Mouse (Mus musculus) midbrain, embryonic 10.5 days (tissue): ENCODE results near the gene Kcng1. TPM values are rescaled to one million over a fixed set of nuclear protein-coding genes. Genes with fewer than 3 reads are reported as not detected.
A peak's percentile ranks its signal among the peaks of the same experiment; 100 is the strongest.

ENCODE experiments used
- DNase-seq: peaks from one replicate; pipeline ENCODE4 v3.0.0-alpha.2; 2017; ENCODE audit warnings: low spot score
- H3K27ac ChIP-seq: fragments of 300-500 bp; sonication (generic); replicated peaks from 2 replicates; pipeline ENCODE4 v1.5.1; 2016; ENCODE audit warnings: mild to moderate bottlenecking
- H3K27me3 ChIP-seq: fragments of 300-500 bp; sonication (generic); 2 replicates; pipeline ENCODE4 v1.6.1; 2016; ENCODE audit warnings: low read depth, mild to moderate bottlenecking; ENCODE audit not compliant: poor library complexity, severe bottlenecking
- H3K36me3 ChIP-seq: fragments of 300-500 bp; sonication (generic); 2 replicates; pipeline ENCODE4 v1.6.1; 2016; ENCODE audit warnings: mild to moderate bottlenecking, moderate library complexity
- H3K4me1 ChIP-seq: fragments of 300-500 bp; sonication (generic); 2 replicates; pipeline ENCODE4 v1.6.1; 2016
- H3K4me3 ChIP-seq: fragments of 300-500 bp; sonication (generic); 2 replicates; pipeline ENCODE4 v1.5.1; 2016; ENCODE audit warnings: mild to moderate bottlenecking, moderate library complexity
- H3K9me3 ChIP-seq: fragments of 300-500 bp; sonication (generic); replicated peaks from 2 replicates; pipeline ENCODE4 v1.6.1; 2016; ENCODE audit warnings: mild to moderate bottlenecking
- WGBS: fragments of 180-500 bp; shearing (Covaris S2); methylation state at CpG from one replicate; pipeline ENCODE4 v1.1.7; 2016; 5-methylcytosine and 5-hydroxymethylcytosine counted together
- polyA plus RNA-seq: library from polyadenylated mRNA; unstranded; fragments of >200 nt; fragmentation: Nextera tagmentation; extraction: Ambion mirVana; gene quantifications from 2 replicates; pipeline ENCODE4 v1.2.1, GENCODE M21; 2016

Gene Kcng1
- polyA plus RNA-seq, 1 experiment from 2014 or later, result 4.4 TPM

DNA sequence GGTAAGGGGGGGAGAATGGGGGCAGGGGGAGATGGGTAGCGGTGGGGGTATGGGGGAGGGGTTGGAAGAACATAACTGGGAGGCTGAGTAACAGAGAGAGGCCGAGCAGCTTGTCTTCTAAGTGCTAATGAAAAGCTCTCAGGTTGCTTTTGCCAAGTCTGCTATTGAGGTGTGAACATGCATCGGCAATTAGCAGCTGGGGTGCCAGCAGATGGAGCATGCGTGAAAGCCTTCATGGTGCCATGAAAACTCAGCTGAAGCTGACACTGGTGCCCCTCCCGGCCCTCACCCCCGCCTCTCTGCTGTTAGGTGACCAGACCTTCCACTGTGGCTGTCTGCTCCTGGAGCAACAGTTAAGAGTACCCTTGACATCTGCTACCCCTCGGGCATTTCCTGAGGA lies 27.7 kb downstream of the Kcng1 start:
- Histone ChIP-seq H3K4me3 (no peak overlapping the region), H3K36me3 (no peaks in the 10 kb centered on the region), H3K4me1 (peaks cover 8% of the 10 kb centered on the region), H3K9me3 (no peaks in the 10 kb centered on the region), H3K27me3 (peaks cover 8% of the 10 kb centered on the region), H3K27ac (no peak overlapping the region)
- DNase-seq, result no peak
- WGBS, result 65% methylated on average over 7 of the region's 7 CpGs

DNA sequence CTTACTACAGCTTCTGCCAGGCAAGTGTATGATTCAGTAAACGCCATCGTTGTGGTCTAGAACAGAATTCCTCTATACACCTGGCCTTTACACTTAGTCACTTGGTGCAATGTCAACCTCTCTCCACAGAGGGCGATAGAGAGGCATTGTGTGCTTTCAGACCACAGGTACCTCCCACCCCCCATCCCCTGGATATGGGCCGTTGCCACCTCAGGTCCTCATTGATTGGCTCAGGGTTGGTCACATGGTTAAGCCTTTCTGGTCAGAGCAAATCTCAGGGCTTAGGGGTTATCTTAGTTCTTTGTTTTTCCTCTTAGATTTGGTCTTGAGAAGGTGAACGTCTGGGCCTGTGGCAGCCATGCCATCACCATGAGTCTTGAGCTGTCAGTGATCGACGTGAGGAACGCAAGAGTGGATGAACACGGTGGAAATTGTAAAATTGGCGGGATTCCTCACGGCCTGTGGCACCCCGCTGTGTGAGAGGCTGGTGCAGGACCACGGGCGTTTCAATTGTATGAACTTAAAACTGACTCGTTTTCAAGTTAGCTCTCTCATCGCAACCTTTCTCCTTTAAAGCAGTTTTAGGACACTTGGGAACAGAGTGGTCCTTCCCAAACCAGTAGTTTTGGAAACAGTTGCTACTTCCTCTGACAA lies 28.8 kb downstream of the Kcng1 start:
- H3K27me3 ChIP-seq, result peaks cover 8% of the 10 kb centered on the region
- H3K27ac ChIP-seq, result peak overlapping the region; percentile 52; the same call in 1 of the 2 replicates
- peak overlapping the region; percentile 40 for H3K4me3 ChIP-seq
- 11% methylated on average over 16 of the region's 16 CpGs for WGBS
- H3K9me3 ChIP-seq, result no peaks in the 10 kb centered on the region
- no peaks in the 10 kb centered on the region for H3K36me3 ChIP-seq
- peaks cover 8% of the 10 kb centered on the region for H3K4me1 ChIP-seq
- peak; percentile 60 for DNase-seq

GRCm38 (mm10) chr2:168250270-168250669 lies 31.3 kb downstream of the Kcng1 start:
- Histone ChIP-seq H3K4me1 (peaks cover 8% of the 10 kb centered on the region), H3K27me3 (peaks cover 8% of the 10 kb centered on the region), H3K27ac (no peak overlapping the region), H3K9me3 (no peaks in the 10 kb centered on the region), H3K4me3 (no peak overlapping the region), H3K36me3 (no peaks in the 10 kb centered on the region)
- WGBS, result 16% methylated on average over 8 of the region's 8 CpGs
- DNase-seq, result peak; percentile 78

- 26% methylated on average over 2 of the region's 2 CpGs for WGBS
- DNase-seq, result peak; percentile 33
- no peaks in the 10 kb centered on the region for H3K36me3 ChIP-seq
These were observed 32.7 kb downstream of the Kcng1 start for GRCm38 (mm10) chr2:168248856-168249245.

DNA sequence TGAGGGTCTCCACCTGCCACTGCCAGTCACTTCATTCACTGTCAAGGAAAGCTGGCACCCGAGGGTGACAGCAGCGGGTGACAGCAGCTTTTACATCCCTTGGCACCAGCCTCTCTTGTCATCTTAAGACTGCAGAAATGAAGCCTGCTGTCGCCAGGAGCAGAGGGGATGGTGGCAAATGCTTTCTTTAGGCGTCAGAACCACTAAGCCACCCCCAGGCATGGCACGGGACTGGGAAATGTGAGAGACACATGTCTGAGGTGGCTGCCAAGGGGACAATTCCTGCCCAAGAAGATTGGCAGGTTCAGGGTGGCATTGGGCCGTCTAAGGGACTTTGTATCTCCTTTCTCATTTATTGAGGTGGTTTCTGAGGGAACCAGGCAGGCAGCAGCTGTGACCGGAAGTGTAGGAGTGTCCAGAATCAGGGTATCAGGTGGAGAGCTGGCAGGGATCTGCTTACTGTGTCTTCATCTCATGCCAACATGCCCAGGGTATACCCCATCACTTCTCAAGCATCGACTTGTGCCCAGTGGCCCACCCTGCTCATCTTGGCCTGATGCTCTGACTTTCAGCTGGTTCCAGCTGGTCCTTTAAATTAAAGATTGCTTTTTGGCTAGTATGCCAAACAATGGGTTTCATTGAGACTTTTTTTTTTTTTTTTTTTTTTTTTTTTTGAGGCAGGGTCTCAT lies 33.2 kb downstream of the Kcng1 start:
- H3K36me3 ChIP-seq, result no peaks in the 10 kb centered on the region
- no peak for DNase-seq
- WGBS, result 79% methylated on average over 8 of the region's 8 CpGs
- H3K4me1 ChIP-seq, result peaks cover 8% of the 10 kb centered on the region
- H3K27ac ChIP-seq, result no peak overlapping the region
- H3K27me3 ChIP-seq, result peaks cover 15% of the 10 kb centered on the region
- no peaks in the 10 kb centered on the region for H3K9me3 ChIP-seq
- no peak overlapping the region for H3K4me3 ChIP-seq

More at GRCm38 (mm10) chr2:168248856-168249245, 32.7 kb downstream of the Kcng1 start:
- Histone ChIP-seq H3K27ac (no peak overlapping the region), H3K9me3 (no peaks in the 10 kb centered on the region), H3K4me3 (no peak overlapping the region), H3K27me3 (peaks cover 15% of the 10 kb centered on the region), H3K4me1 (peaks cover 8% of the 10 kb centered on the region)

GRCm38 (mm10) chr2:168245571-168245970 lies 36.0 kb downstream of the Kcng1 start:
- Histone ChIP-seq H3K27ac (no peak overlapping the region), H3K4me1 (no peaks in the 10 kb centered on the region), H3K4me3 (no peak overlapping the region), H3K9me3 (no peaks in the 10 kb centered on the region), H3K36me3 (no peaks in the 10 kb centered on the region), H3K27me3 (peaks cover 7% of the 10 kb centered on the region; the same call in 1 of the 2 replicates)
- DNase-seq, result no peak
- 39% methylated on average over 8 of the region's 8 CpGs for WGBS

GRCm38 (mm10) chr2:168243278-168243677 lies 38.3 kb downstream of the Kcng1 start:
- Histone ChIP-seq H3K27me3 (peaks cover 7% of the 10 kb centered on the region; the same call in 1 of the 2 replicates), H3K9me3 (0 out of 2 replicates have a peak, but pooled peaks cover 2% of the 10 kb centered on the region), H3K4me1 (no peaks in the 10 kb centered on the region), H3K4me3 (no peak overlapping the region), H3K27ac (no peak overlapping the region), H3K36me3 (no peaks in the 10 kb centered on the region)
- no peak for DNase-seq
- 78% methylated on average over 4 of the region's 4 CpGs for WGBS

GRCm38 (mm10) chr2:168242841-168243240 lies 38.7 kb downstream of the Kcng1 start:
- H3K9me3 ChIP-seq, result 0 out of 2 replicates have a peak, but pooled peaks cover 2% of the 10 kb centered on the region
- no peak for DNase-seq
- H3K27me3 ChIP-seq, result peaks cover 7% of the 10 kb centered on the region; the same call in 1 of the 2 replicates

GRCm38 (mm10) chr2:168238335-168238734 lies 43.2 kb downstream of the Kcng1 start:
- no peak for DNase-seq
- Histone ChIP-seq H3K9me3 (0 out of 2 replicates have a peak, but pooled peaks cover 2% of the 10 kb centered on the region), H3K27ac (no peak overlapping the region), H3K4me1 (no peaks in the 10 kb centered on the region), H3K36me3 (peaks cover 14% of the 10 kb centered on the region), H3K27me3 (no peaks in the 10 kb centered on the region), H3K4me3 (no peak overlapping the region)
- WGBS, result 87% methylated on average over 4 of the region's 4 CpGs

More at GRCm38 (mm10) chr2:168242841-168243240, 38.7 kb downstream of the Kcng1 start:
- Histone ChIP-seq H3K4me1 (no peaks in the 10 kb centered on the region), H3K4me3 (no peak overlapping the region), H3K27ac (no peak overlapping the region), H3K36me3 (no peaks in the 10 kb centered on the region)

GRCm38 (mm10) chr2:168233286-168233685 lies 48.2 kb downstream of the Kcng1 start:
- no peaks in the 10 kb centered on the region for H3K27me3 ChIP-seq
- H3K36me3 ChIP-seq, result peaks cover 33% of the 10 kb centered on the region
- H3K4me1 ChIP-seq, result peaks cover 29% of the 10 kb centered on the region
- WGBS, result 93% methylated on average over 5 of the region's 5 CpGs
- no peak overlapping the region for H3K27ac ChIP-seq
- DNase-seq, result no peak
- H3K4me3 ChIP-seq, result no peak overlapping the region
- H3K9me3 ChIP-seq, result no peaks in the 10 kb centered on the region

DNA sequence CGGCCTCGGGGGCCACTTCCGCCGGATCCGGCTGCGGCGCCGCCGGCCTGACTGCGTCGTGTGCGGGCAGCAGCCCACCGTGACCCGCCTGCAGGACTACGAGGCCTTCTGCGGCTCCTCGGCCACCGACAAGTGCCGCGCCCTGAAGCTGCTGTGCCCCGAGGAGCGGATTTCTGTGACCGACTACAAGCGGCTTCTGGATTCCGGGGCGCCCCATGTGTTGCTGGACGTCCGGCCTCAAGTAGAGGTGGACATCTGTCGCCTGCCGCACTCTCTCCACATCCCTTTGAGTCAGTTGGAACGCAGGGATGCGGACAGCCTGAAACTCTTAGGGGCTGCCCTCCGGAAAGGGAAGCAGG lies 50.1 kb downstream of the Kcng1 start:
- H3K27me3 ChIP-seq, result no peaks in the 10 kb centered on the region
- H3K4me3 ChIP-seq, result peak overlapping the region; percentile 90
- no peak for DNase-seq
- 68% methylated on average over 33 of the region's 33 CpGs for WGBS
- no peak overlapping the region; the same call in 1 of the 2 replicates for H3K27ac ChIP-seq
- peaks cover 33% of the 10 kb centered on the region for H3K4me1 ChIP-seq
- H3K9me3 ChIP-seq, result no peaks in the 10 kb centered on the region
- H3K36me3 ChIP-seq, result peaks cover 38% of the 10 kb centered on the region

DNA sequence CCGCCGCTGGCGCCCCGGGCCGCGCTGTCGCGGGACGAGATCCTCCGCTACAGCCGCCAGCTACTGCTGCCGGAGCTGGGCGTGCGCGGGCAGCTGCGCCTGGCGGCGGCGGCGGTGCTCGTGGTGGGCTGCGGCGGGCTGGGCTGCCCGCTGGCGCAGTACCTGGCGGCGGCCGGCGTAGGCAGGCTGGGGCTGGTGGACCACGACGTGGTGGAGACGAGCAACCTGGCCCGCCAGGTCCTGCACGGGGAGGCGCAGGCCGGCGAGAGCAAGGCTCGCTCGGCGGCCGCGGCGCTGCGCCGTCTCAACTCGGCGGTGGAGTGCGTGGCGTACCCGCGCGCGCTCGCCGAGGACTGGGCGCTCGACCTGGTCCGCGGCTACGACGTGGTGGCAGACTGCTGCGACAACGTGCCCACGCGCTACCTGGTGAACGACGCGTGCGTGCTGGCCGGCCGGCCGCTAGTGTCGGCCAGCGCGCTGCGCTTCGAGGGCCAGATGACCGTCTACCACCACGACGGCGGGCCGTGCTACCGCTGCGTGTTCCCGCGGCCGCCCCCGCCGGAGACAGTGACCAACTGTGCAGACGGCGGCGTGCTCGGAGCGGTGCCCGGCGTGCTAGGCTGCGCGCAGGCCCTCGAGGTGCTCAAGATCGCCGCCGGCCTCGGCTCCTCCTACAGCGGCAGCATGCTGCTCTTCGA lies 50.6 kb downstream of the Kcng1 start:
- DNase-seq, result no peak
- peaks cover 33% of the 10 kb centered on the region for H3K4me1 ChIP-seq
- H3K9me3 ChIP-seq, result no peaks in the 10 kb centered on the region
- H3K4me3 ChIP-seq, result peak overlapping the region; percentile 90
- H3K36me3 ChIP-seq, result peaks cover 43% of the 10 kb centered on the region
- H3K27ac ChIP-seq, result peak overlapping the region; percentile 96
- WGBS, result 3% methylated on average over 105 of the region's 105 CpGs
- no peaks in the 10 kb centered on the region for H3K27me3 ChIP-seq
